Mouse (Mus musculus) retina, postnatal 1 day (tissue): ENCODE data around the gene Defb23.
A peak's percentile ranks its signal among the peaks of the same experiment; 100 is the strongest.

ENCODE experiments used
- DNase-seq: peaks from one replicate; pipeline ENCODE4 v3.0.0-alpha.2; 2012

Gene Defb23

GRCm38 (mm10) chr2:152464570-152465150, at the start of gene Defb23:
Defb23 (minus strand) TSS chr2:152464620.
- DNase-seq, result no peak

GRCm38 (mm10) chr2:152511592-152511991, 47.2 kb upstream of the Defb23 start, which contains the start of gene Defb26:
Defb26 (minus strand) TSS chr2:152511692.
- DNase-seq, result no peak

- no peak for DNase-seq
Measured at GRCm38 (mm10) chr2:152503950-152504349, 39.5 kb upstream of the Defb23 start.

- no peak for DNase-seq
Measured at GRCm38 (mm10) chr2:152500863-152501229, 36.4 kb upstream of the Defb23 start.

GRCm38 (mm10) chr2:152500204-152500862, 35.9 kb upstream of the Defb23 start:
- no peak for DNase-seq

- no peak for DNase-seq
Measured at GRCm38 (mm10) chr2:152498020-152498419, 33.6 kb upstream of the Defb23 start.

- no peak for DNase-seq
Measured at GRCm38 (mm10) chr2:152493151-152493550, 28.7 kb upstream of the Defb23 start.

GRCm38 (mm10) chr2:152490038-152490437, 25.6 kb upstream of the Defb23 start, which contains the start of gene Defb22:
Defb22 (minus strand) TSS chr2:152490138.
- DNase-seq, result no peak

GRCm38 (mm10) chr2:152487024-152487423, 22.6 kb upstream of the Defb23 start:
- DNase-seq, result no peak

- no peak for DNase-seq
Measured at GRCm38 (mm10) chr2:152481726-152482125, 17.3 kb upstream of the Defb23 start.

- DNase-seq, result no peak
Measured at GRCm38 (mm10) chr2:152480881-152481280, 16.5 kb upstream of the Defb23 start.

GRCm38 (mm10) chr2:152476763-152477162, 12.3 kb upstream of the Defb23 start, which contains the start of gene Defb20:
Defb20 (plus strand) TSS chr2:152477063.
- DNase-seq, result no peak

- DNase-seq, result no peak
Measured at GRCm38 (mm10) chr2:152472434-152472833, 8.0 kb upstream of the Defb23 start.

GRCm38 (mm10) chr2:152470973-152471372, 6.6 kb upstream of the Defb23 start:
- peak; percentile 58 for DNase-seq

GRCm38 (mm10) chr2:152459241-152459640, 5.2 kb downstream of the Defb23 start:
- peak; percentile 30 for DNase-seq

GRCm38 (mm10) chr2:152452101-152452781, 12.2 kb downstream of the Defb23 start:
- no peak for DNase-seq

- peak; percentile 81 for DNase-seq
Measured at GRCm38 (mm10) chr2:152450241-152450640, 14.2 kb downstream of the Defb23 start.

GRCm38 (mm10) chr2:152447461-152447860, 17.0 kb downstream of the Defb23 start:
- DNase-seq, result no peak

- DNase-seq, result no peak
Measured at GRCm38 (mm10) chr2:152446642-152447041, 17.8 kb downstream of the Defb23 start.

GRCm38 (mm10) chr2:152443281-152443680, 21.1 kb downstream of the Defb23 start:
- no peak for DNase-seq

GRCm38 (mm10) chr2:152442322-152442721, 22.1 kb downstream of the Defb23 start:
- DNase-seq, result no peak

- DNase-seq, result no peak
Measured at GRCm38 (mm10) chr2:152439833-152440232, 24.6 kb downstream of the Defb23 start.

GRCm38 (mm10) chr2:152438963-152439362, 25.5 kb downstream of the Defb23 start:
- no peak for DNase-seq
